ENCODE assay signal across 7 mouse cellular contexts in the genomic region with DNA sequence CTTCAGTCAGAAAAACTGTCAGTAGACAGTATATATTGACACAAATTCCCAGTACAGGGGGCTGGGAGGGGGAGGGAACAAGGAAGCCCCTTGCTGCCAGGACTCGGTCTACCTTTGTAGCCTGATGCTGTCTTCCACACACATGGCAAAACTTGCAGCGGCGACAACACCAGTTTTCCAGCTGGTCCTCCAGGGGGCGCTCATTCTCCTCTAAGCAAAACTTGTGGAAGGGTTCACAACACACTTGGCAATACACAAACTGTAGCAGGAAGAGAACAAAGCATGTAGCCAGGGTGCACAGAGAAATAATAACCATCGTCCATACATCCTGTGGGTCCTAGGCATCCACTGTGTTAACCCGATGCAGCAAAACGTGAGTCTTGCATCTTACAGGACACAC. TPM values are rescaled to one million over a fixed set of nuclear protein-coding genes. Genes with fewer than 3 reads are reported as not detected.
DNase-seq lines count a peak whose midpoint lies in the region.

No protein-coding gene starts in this region.

- intact Hi-C loops in gastrocnemius, postnatal 14 days (cut with DNase I; ENCODE audit: low total_unique reads), result loop anchor here (5.0 kb wide), 1 partner anchor 61 kb away; no protein-coding TSS in a partner anchor

- peak; percentile 87 for DNase-seq in CD4-positive, CD25-positive, alpha-beta regulatory T cell, adult 2 months (ENCODE audit: low read depth, low spot score)
- peak; percentile 49 for DNase-seq in MEL-GATA-1-ER (ENCODE audit: extremely low read depth, low read depth)
- DNase-seq in cerebellum, adult 9-10 months, result peak; percentile 77
- DNase-seq in gastrocnemius, postnatal 14 days, result peak; percentile 78
- DNase-seq in layer of hippocampus, adult 9-11 months, result peak; percentile 59
- peak; percentile 72 to 85 for DNase-seq in lung, postnatal 4 days
- peak; percentile 63 to 84 for DNase-seq in spleen, postnatal 10 days (ENCODE audit: low spot score in 2 of 2)

RNA-seq across cellular contexts. Expression of a gene that starts 33.6 kb away (rescaled TPM):
- under 1 TPM in 1 of 2 experiments, not detected in 1; 0.73 TPM for total RNA-seq in gastrocnemius, postnatal 14 days (2021)

RNA-seq across cellular contexts. Expression of a gene that starts 37.3 kb away (rescaled TPM):
- total RNA-seq in gastrocnemius, postnatal 14 days (2021), result 10 to 100 TPM in 1 of 2 experiments, 1 to 10 TPM in 1; 9.4 to 11.6 TPM

RNA-seq across cellular contexts. Expression of a gene that starts 44.7 kb away (rescaled TPM):
- total RNA-seq in gastrocnemius, postnatal 14 days (2021), result 10 to 100 TPM; 11.8 to 14.3 TPM

Comparison
In these comparisons a context has a peak if more than half of its experiments do, and no peak if none do; other contexts are left out.
1. Peak in every context shown above with its lines: DNase-seq.